Mouse (Mus musculus) myocyte (in vitro differentiated cells): ENCODE data around the gene Coq4.

Experiments
- MAX ChIP-seq: IDR thresholded peaks from one replicate; pipeline ENCODE4 v1.6.1; 2011; ENCODE audit warnings: low read depth, mild to moderate bottlenecking, control low read depth
- POLR2AphosphoS2 ChIP-seq: IDR thresholded peaks from one replicate; pipeline ENCODE4 v1.6.1; 2011; ENCODE audit warnings: low read depth, control low read depth; ENCODE audit not compliant: insufficient read length
- SRF ChIP-seq: IDR thresholded peaks from one replicate; pipeline ENCODE4 v1.6.1; 2011; ENCODE audit warnings: low read depth; ENCODE audit not compliant: control insufficient read depth, insufficient read length

DNA sequence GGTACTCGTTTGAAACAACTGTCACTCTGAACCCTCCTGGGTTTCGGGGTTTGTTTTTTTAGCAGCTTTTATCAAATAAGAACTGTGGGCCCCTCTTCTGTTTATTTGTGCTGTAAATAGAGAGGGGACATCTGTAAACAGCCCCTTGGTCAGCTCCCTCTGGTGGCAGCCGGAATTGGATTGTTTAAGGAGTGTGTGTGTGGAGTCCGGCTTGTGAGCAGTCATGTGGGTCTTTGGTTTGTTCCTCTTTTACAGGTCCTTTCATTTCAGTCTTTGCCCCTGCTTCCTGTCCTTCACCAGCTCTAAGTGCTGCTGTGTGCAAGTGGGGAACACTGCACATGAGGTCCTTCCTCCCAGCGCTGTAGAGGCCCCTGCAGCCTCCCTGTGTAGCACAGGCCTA is 47.9 kb upstream of the Coq4 start:
- TF ChIP-seq POLR2AphosphoS2 (no peak), MAX (no peak), SRF (no peak)
